Mouse (Mus musculus) layer of hippocampus, adult 11-12 months (tissue): ENCODE results near the gene Rilpl1.
"Not testable (repeated sequence)": the region's sequence is repeated elsewhere in the genome, so short reads cannot be mapped to it uniquely, and the experiment has no call there.

Experiments
- DNase-seq: peaks from one replicate; pipeline ENCODE4 v3.0.0; 2022; ENCODE audit warnings: low spot score

Rilpl1 gene

GRCm38 (mm10) chr5:124529191-124529651, 2.0 kb downstream of the Rilpl1 start:
- DNase-seq = no peak

- no peak for DNase-seq
Observed at GRCm38 (mm10) chr5:124528791-124529190, 2.4 kb downstream of the Rilpl1 start.

- DNase-seq = no peak
Observed at GRCm38 (mm10) chr5:124528351-124528750, 2.8 kb downstream of the Rilpl1 start.

GRCm38 (mm10) chr5:124524943-124525342, 6.2 kb downstream of the Rilpl1 start:
- DNase-seq = no peak

GRCm38 (mm10) chr5:124523032-124523431, 8.2 kb downstream of the Rilpl1 start:
- no peak for DNase-seq

GRCm38 (mm10) chr5:124521588-124521987, 9.6 kb downstream of the Rilpl1 start:
- no peak for DNase-seq

- DNase-seq = peak; percentile 82
Observed at GRCm38 (mm10) chr5:124518648-124519047, 12.5 kb downstream of the Rilpl1 start.

- no peak for DNase-seq
Observed at GRCm38 (mm10) chr5:124515789-124516188, 15.4 kb downstream of the Rilpl1 start.

- no peak for DNase-seq
Observed at GRCm38 (mm10) chr5:124510536-124511050, 20.6 kb downstream of the Rilpl1 start.

- no peak for DNase-seq
Observed at GRCm38 (mm10) chr5:124509742-124510237, 21.4 kb downstream of the Rilpl1 start.

- DNase-seq = no peak
Observed at GRCm38 (mm10) chr5:124509200-124509599, 22.0 kb downstream of the Rilpl1 start.

GRCm38 (mm10) chr5:124506731-124507359, 24.3 kb downstream of the Rilpl1 start:
- no peak for DNase-seq

GRCm38 (mm10) chr5:124505235-124505634, 26.0 kb downstream of the Rilpl1 start:
- DNase-seq = no peak

GRCm38 (mm10) chr5:124503742-124504141, 27.4 kb downstream of the Rilpl1 start:
- peak; percentile 88 for DNase-seq

GRCm38 (mm10) chr5:124501541-124501940, 29.6 kb downstream of the Rilpl1 start:
- no peak for DNase-seq

GRCm38 (mm10) chr5:124500573-124500972, 30.6 kb downstream of the Rilpl1 start:
- no peak for DNase-seq

- DNase-seq = not testable (repeated sequence)
Observed at GRCm38 (mm10) chr5:124500037-124500436, 31.2 kb downstream of the Rilpl1 start.

- DNase-seq = no peak
Observed at GRCm38 (mm10) chr5:124499001-124499400, 32.2 kb downstream of the Rilpl1 start.

GRCm38 (mm10) chr5:124498221-124498876, 32.8 kb downstream of the Rilpl1 start:
- peak; percentile 53 for DNase-seq

GRCm38 (mm10) chr5:124496614-124497514, 34.3 kb downstream of the Rilpl1 start:
- DNase-seq = no peak

GRCm38 (mm10) chr5:124495547-124495946, 35.6 kb downstream of the Rilpl1 start:
- DNase-seq = no peak

- no peak for DNase-seq
Observed at GRCm38 (mm10) chr5:124493455-124493854, 37.7 kb downstream of the Rilpl1 start.
